Mouse (Mus musculus): ENCODE data around the gene Kxd1. TPM values are rescaled to one million over a fixed set of nuclear protein-coding genes. Genes with fewer than 3 reads are reported as not detected.

The Kxd1 gene
- total RNA-seq (2014; rRNA removed) (36.7 and 42.6 TPM in 2 replicates), polyA plus RNA-seq (2012; rRNA removed) (68.4 and 72.3 TPM in 2 replicates)

GRCm38 (mm10) chr8:70527512-70528181 is at the start of gene Kxd1, which contains the start of gene Fkbp8:
Gene Kxd1 (minus strand): TSS chr8:70527956.
Gene Fkbp8 (plus strand): TSS chr8:70527724.
- H3K36me3 ChIP-seq (ENCODE audit: control insufficient read depth, insufficient read depth, low read length): peaks cover 11% of the 10 kb centered on the region; the same call in 1 of the 2 replicates
- peak within 1 kb of the TSS; percentile 96 for H3K27ac ChIP-seq (replicated peaks; ENCODE audit: insufficient read depth, low read depth, low read length)
- TF ChIP-seq POLR2A (IDR thresholded peaks at IDR 0.05; ENCODE audit: extremely low read depth, insufficient read depth, low read length): peak; percentile 42
- no peak for TF ChIP-seq CTCF (IDR thresholded peaks at IDR 0.05; ENCODE audit: low read depth, low read length)
- H3K79me2 ChIP-seq (ENCODE audit: control insufficient read depth, insufficient read depth, low read length): peaks cover 9% of the 10 kb centered on the region; the same call in 1 of the 2 replicates
- no peaks in the 10 kb centered on the region for H3K27me3 ChIP-seq (ENCODE audit: control insufficient read depth, insufficient read depth, low read length)
- peak; percentile 87 for DNase-seq (ENCODE audit: extremely low read depth, low read depth, low spot score)
- peaks cover 29% of the 10 kb centered on the region for H3K4me1 ChIP-seq (ENCODE audit: control insufficient read depth, insufficient read depth, low read length)
- WGBS: under 1% methylated on average over 58 of the region's 61 CpGs
- H3K4me3 ChIP-seq (ENCODE audit: insufficient read depth, low read depth, low read length): peak within 1 kb of the TSS; percentile 85
- H3K9ac ChIP-seq (ENCODE audit: low read depth, low read length): peak within 1 kb of the TSS; percentile 89

GRCm38 (mm10) chr8:70577207-70577606 is 49.5 kb upstream of the Kxd1 start:
- H3K36me3 ChIP-seq (ENCODE audit: control insufficient read depth, insufficient read depth, low read length): peaks cover 26% of the 10 kb centered on the region

GRCm38 (mm10) chr8:70574915-70575314 is 47.2 kb upstream of the Kxd1 start:
- peaks cover 8% of the 10 kb centered on the region for H3K4me1 ChIP-seq (ENCODE audit: control insufficient read depth, insufficient read depth, low read length)
- 50% methylated on average over 4 of the region's 4 CpGs for WGBS
- no peak overlapping the region for H3K27ac ChIP-seq (replicated peaks; ENCODE audit: insufficient read depth, low read depth, low read length)
- no peak for TF ChIP-seq CTCF (IDR thresholded peaks at IDR 0.05; ENCODE audit: low read depth, low read length)
- TF ChIP-seq POLR2A (IDR thresholded peaks at IDR 0.05; ENCODE audit: extremely low read depth, insufficient read depth, low read length): no peak
- no peak overlapping the region for H3K4me3 ChIP-seq (ENCODE audit: insufficient read depth, low read depth, low read length)
- no peak for DNase-seq (ENCODE audit: extremely low read depth, low read depth, low spot score)
- peaks cover 30% of the 10 kb centered on the region; the same call in 1 of the 2 replicates for H3K79me2 ChIP-seq (ENCODE audit: control insufficient read depth, insufficient read depth, low read length)
- no peaks in the 10 kb centered on the region for H3K27me3 ChIP-seq (ENCODE audit: control insufficient read depth, insufficient read depth, low read length)
- H3K36me3 ChIP-seq (ENCODE audit: control insufficient read depth, insufficient read depth, low read length): peaks cover 12% of the 10 kb centered on the region; the same call in 1 of the 2 replicates
- H3K9ac ChIP-seq (ENCODE audit: low read depth, low read length): no peak overlapping the region

More at GRCm38 (mm10) chr8:70577207-70577606, 49.5 kb upstream of the Kxd1 start:
- Histone ChIP-seq H3K79me2 (ENCODE audit: control insufficient read depth, insufficient read depth, low read length) (peaks cover 7% of the 10 kb centered on the region; the same call in 1 of the 2 replicates), H3K9ac (ENCODE audit: low read depth, low read length) (no peak overlapping the region), H3K4me1 (ENCODE audit: control insufficient read depth, insufficient read depth, low read length) (no peaks in the 10 kb centered on the region), H3K27me3 (ENCODE audit: control insufficient read depth, insufficient read depth, low read length) (no peaks in the 10 kb centered on the region), H3K27ac (replicated peaks; ENCODE audit: insufficient read depth, low read depth, low read length) (no peak overlapping the region), H3K4me3 (ENCODE audit: insufficient read depth, low read depth, low read length) (no peak overlapping the region)
- 93% methylated on average over 3 of the region's 3 CpGs for WGBS
- TF ChIP-seq CTCF (IDR thresholded peaks at IDR 0.05; ENCODE audit: low read depth, low read length): no peak
- no peak for TF ChIP-seq POLR2A (IDR thresholded peaks at IDR 0.05; ENCODE audit: extremely low read depth, insufficient read depth, low read length)
- no peak for DNase-seq (ENCODE audit: extremely low read depth, low read depth, low spot score)

GRCm38 (mm10) chr8:70574302-70574701 is 46.5 kb upstream of the Kxd1 start:
- peaks cover 36% of the 10 kb centered on the region for H3K79me2 ChIP-seq (ENCODE audit: control insufficient read depth, insufficient read depth, low read length)
- H3K4me3 ChIP-seq (ENCODE audit: insufficient read depth, low read depth, low read length): no peak overlapping the region
- H3K27ac ChIP-seq (replicated peaks; ENCODE audit: insufficient read depth, low read depth, low read length): no peak overlapping the region; the same call in 1 of the 2 replicates
- H3K27me3 ChIP-seq (ENCODE audit: control insufficient read depth, insufficient read depth, low read length): no peaks in the 10 kb centered on the region
- H3K36me3 ChIP-seq (ENCODE audit: control insufficient read depth, insufficient read depth, low read length): peaks cover 9% of the 10 kb centered on the region; the same call in 1 of the 2 replicates
- H3K4me1 ChIP-seq (ENCODE audit: control insufficient read depth, insufficient read depth, low read length): peaks cover 12% of the 10 kb centered on the region
- no peak overlapping the region for H3K9ac ChIP-seq (ENCODE audit: low read depth, low read length)
- no peak for TF ChIP-seq POLR2A (IDR thresholded peaks at IDR 0.05; ENCODE audit: extremely low read depth, insufficient read depth, low read length)
- no peak for TF ChIP-seq CTCF (IDR thresholded peaks at IDR 0.05; ENCODE audit: low read depth, low read length)
- no peak for DNase-seq (ENCODE audit: extremely low read depth, low read depth, low spot score)

DNA sequence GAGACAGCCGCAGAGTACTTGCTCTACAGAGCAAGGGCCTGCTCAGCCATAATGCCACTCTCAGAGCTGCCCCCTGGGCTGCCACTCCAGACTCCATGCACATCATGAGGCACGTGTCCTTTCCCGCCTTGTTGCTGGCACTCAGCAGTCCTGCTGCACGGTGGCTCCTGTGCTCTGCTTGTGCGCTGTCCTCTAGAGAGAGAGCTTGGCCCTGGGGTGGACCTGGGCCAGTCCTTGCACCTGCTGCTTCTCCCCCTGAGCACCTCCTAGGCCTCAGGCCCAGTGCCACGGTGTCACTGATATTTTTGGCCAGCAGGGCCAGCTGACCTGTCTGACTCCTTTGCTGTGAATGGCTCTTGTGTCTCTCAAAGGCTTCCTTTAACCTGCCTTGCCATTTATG is 43.2 kb upstream of the Kxd1 start:
- WGBS: 53% methylated on average over 6 of the region's 6 CpGs
- Histone ChIP-seq H3K4me1 (ENCODE audit: control insufficient read depth, insufficient read depth, low read length) (peaks cover 17% of the 10 kb centered on the region), H3K4me3 (ENCODE audit: insufficient read depth, low read depth, low read length) (no peak overlapping the region), H3K27ac (replicated peaks; ENCODE audit: insufficient read depth, low read depth, low read length) (no peak overlapping the region), H3K79me2 (ENCODE audit: control insufficient read depth, insufficient read depth, low read length) (peaks cover 48% of the 10 kb centered on the region), H3K36me3 (ENCODE audit: control insufficient read depth, insufficient read depth, low read length) (peaks cover 3% of the 10 kb centered on the region; the same call in 1 of the 2 replicates), H3K27me3 (ENCODE audit: control insufficient read depth, insufficient read depth, low read length) (no peaks in the 10 kb centered on the region), H3K9ac (ENCODE audit: low read depth, low read length) (no peak overlapping the region)
- TF ChIP-seq POLR2A (IDR thresholded peaks at IDR 0.05; ENCODE audit: extremely low read depth, insufficient read depth, low read length) (no peak), CTCF (IDR thresholded peaks at IDR 0.05; ENCODE audit: low read depth, low read length) (no peak)
- DNase-seq (ENCODE audit: extremely low read depth, low read depth, low spot score): no peak

- peaks cover 52% of the 10 kb centered on the region for H3K79me2 ChIP-seq (ENCODE audit: control insufficient read depth, insufficient read depth, low read length)
Observed at GRCm38 (mm10) chr8:70570360-70570759, 42.6 kb upstream of the Kxd1 start.

More at GRCm38 (mm10) chr8:70570360-70570759, 42.6 kb upstream of the Kxd1 start:
- H3K4me1 ChIP-seq (ENCODE audit: control insufficient read depth, insufficient read depth, low read length): peaks cover 22% of the 10 kb centered on the region
- H3K36me3 ChIP-seq (ENCODE audit: control insufficient read depth, insufficient read depth, low read length): peaks cover 3% of the 10 kb centered on the region; the same call in 1 of the 2 replicates
- H3K27ac ChIP-seq (replicated peaks; ENCODE audit: insufficient read depth, low read depth, low read length): no peak overlapping the region
- H3K9ac ChIP-seq (ENCODE audit: low read depth, low read length): no peak overlapping the region
- TF ChIP-seq POLR2A (IDR thresholded peaks at IDR 0.05; ENCODE audit: extremely low read depth, insufficient read depth, low read length) (no peak), CTCF (IDR thresholded peaks at IDR 0.05; ENCODE audit: low read depth, low read length) (no peak)
- no peak for DNase-seq (ENCODE audit: extremely low read depth, low read depth, low spot score)
- H3K4me3 ChIP-seq (ENCODE audit: insufficient read depth, low read depth, low read length): no peak overlapping the region
- no peaks in the 10 kb centered on the region for H3K27me3 ChIP-seq (ENCODE audit: control insufficient read depth, insufficient read depth, low read length)
